Mouse (Mus musculus) limb, embryonic 14.5 days (tissue): ENCODE data around the gene Gfpt1. TPM values are rescaled to one million over a fixed set of nuclear protein-coding genes. Genes with fewer than 3 reads are reported as not detected.

ENCODE experiments used
- ATAC-seq: fragments of 200-750 bp; cut with Nextera tagmentation; 2 replicates; pipeline ENCODE4 v1.8.0; 2017; ENCODE audit warnings: low read depth, moderate number of reproducible peaks, moderate TSS enrichment; ENCODE audit not compliant: low FRiP score
- DNase-seq: peaks from one replicate; pipeline ENCODE4 v3.0.0-alpha.2; 2015; ENCODE audit warnings: low spot score
- H3K27ac ChIP-seq: fragments of 300-500 bp; sonication (generic); replicated peaks from 2 replicates; pipeline ENCODE4 v1.5.1; 2014; ENCODE audit warnings: low read depth, mild to moderate bottlenecking, low read length, moderate library complexity, mixed read lengths
- H3K27me3 ChIP-seq: fragments of 300-500 bp; sonication (generic); 2 replicates; pipeline ENCODE4 v1.6.1; 2014; ENCODE audit warnings: low read length, mixed read lengths; ENCODE audit not compliant: control insufficient read depth, insufficient read depth
- H3K36me3 ChIP-seq: fragments of 300-500 bp; sonication (generic); 2 replicates; pipeline ENCODE4 v1.6.1; 2014; ENCODE audit warnings: mild to moderate bottlenecking, low read length, moderate library complexity, mixed read lengths; ENCODE audit not compliant: control insufficient read depth, insufficient read depth
- H3K4me1 ChIP-seq: fragments of 300-500 bp; sonication (generic); 2 replicates; pipeline ENCODE4 v1.6.1; 2014; ENCODE audit warnings: antibody characterized with exemption, low read length, mixed read lengths; ENCODE audit not compliant: control insufficient read depth, insufficient read depth
- H3K4me2 ChIP-seq: fragments of 300-500 bp; sonication (generic); replicated peaks from 2 replicates; pipeline ENCODE4 v1.6.1; 2014; ENCODE audit warnings: low read depth, mild to moderate bottlenecking, low read length, moderate library complexity; ENCODE audit not compliant: severe bottlenecking
- H3K4me3 ChIP-seq: fragments of 300-500 bp; sonication (generic); replicated peaks from 2 replicates; pipeline ENCODE4 v1.5.1; 2014; ENCODE audit warnings: low read length
- H3K9ac ChIP-seq: fragments of 300-500 bp; sonication (generic); 2 replicates; pipeline ENCODE4 v1.6.1; 2014; ENCODE audit warnings: mild to moderate bottlenecking, low read depth, low read length, moderate library complexity; ENCODE audit not compliant: severe bottlenecking
- H3K9me3 ChIP-seq: fragments of 300-500 bp; sonication (generic); 2 replicates; pipeline ENCODE4 v1.6.1; 2016; ENCODE audit warnings: low read length; ENCODE audit not compliant: control insufficient read depth
- POLR2A ChIP-seq: fragments of 200-500 bp; IDR thresholded peaks from 2 replicates; pipeline ENCODE4 v1.8.0; 2012; ENCODE audit warnings: inconsistent platforms, mild to moderate bottlenecking, moderate library complexity, borderline replicate concordance; ENCODE audit not compliant: insufficient read depth, insufficient read length; ENCODE audit errors: extremely low read depth
- WGBS: fragments of 180-500 bp; shearing (Covaris S2); extraction: QIAGEN DNeasy Blood & Tissue Kit; methylation state at CpG from one replicate; pipeline ENCODE4 v1.1.7; 2014; 5-methylcytosine and 5-hydroxymethylcytosine counted together
- polyA plus RNA-seq, 2 experiments: library from polyadenylated mRNA; depleted of rRNA in 1 of 2; stranded (reverse) in 1 of 2; unstranded in 1 of 2; fragments of >200 nt; fragmentation: Nextera tagmentation in 1 of 2; extraction: Ambion mirVana in 1 of 2; gene quantifications; 2 replicates each; pipeline versions ENCODE4 v1.2.1 to v1.2.3; 2012 to 2014

The Gfpt1 gene
- polyA plus RNA-seq, 2 experiments: 21.5 to 35.8 TPM

DNA sequence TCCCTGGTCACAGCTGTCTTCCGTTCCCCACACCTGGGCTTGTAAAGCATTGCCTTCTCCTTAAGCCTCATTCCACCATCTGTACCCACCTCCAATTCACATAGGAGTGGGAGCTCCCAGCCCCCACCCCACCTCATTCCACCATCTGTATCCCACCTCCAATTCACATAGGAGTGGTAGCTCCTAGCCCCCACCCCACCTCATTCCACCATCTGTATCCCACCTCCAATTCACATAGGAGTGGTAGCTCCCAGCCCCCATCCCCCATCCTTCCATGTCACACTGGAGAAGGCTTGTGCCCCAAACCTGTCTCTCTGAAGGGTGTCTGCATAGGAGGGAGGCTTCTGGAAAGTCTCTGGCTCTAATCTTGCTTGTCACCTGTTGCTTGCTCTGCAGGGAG lies 60.7 kb downstream of the Gfpt1 start:
- Histone ChIP-seq H3K4me2 (no peak overlapping the region), H3K4me1 (peaks cover 40% of the 10 kb centered on the region), H3K4me3 (no peak overlapping the region), H3K9me3 (no peaks in the 10 kb centered on the region), H3K27me3 (no peaks in the 10 kb centered on the region), H3K9ac (no peak overlapping the region), H3K36me3 (no peaks in the 10 kb centered on the region), H3K27ac (peak overlapping the region; percentile 79; the same call in 1 of the 2 replicates)
- TF ChIP-seq POLR2A: no peak
- DNase-seq: no peak
- 33% methylated on average over 1 of the region's 1 CpGs for WGBS
- ATAC-seq: no peak

DNA sequence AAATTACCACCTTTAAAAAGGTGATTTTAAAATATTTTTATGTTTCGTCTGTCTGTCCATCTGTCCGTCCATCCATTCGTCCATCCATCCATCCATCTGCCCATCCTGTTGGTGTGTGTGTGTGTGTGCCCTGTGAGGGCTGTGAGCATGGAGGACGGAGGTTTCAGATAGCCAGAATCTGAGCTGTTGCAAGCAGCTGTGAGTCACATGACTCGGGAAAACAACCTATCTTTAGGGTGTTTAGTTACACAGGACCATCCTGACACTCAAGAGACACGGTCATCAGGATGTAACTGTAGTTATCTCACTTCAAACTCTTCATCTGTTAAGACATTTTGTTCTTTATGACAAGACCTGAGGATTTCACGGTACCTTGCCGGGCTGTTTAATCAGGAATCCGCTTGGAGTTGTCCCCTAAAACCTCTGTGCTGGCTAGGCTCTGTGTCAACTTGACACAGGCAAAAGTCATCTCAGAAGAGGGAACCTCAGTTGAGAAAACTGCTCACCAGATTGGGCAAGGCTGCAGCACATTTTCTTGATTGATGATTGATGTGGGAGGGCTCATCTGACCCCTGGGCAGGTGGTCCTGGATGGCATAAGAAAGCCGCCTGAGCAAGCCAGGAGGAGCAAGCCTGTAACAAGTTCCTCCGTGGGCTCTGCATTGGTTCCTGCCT lies 61.6 kb downstream of the Gfpt1 start, which contains the start of gene D6Ertd527e:
TSS of gene D6Ertd527e (plus strand) at position 624 of the 674 bp plus-strand sequence.
- DNase-seq (no peak), ATAC-seq (no peak)
- H3K9ac ChIP-seq: no peak within 1 kb of the TSS
- no peak within 1 kb of the TSS for H3K27ac ChIP-seq
- H3K36me3 ChIP-seq: no peaks in the 10 kb centered on the region
- H3K27me3 ChIP-seq: no peaks in the 10 kb centered on the region
- no peak for TF ChIP-seq POLR2A
- H3K4me1 ChIP-seq: peaks cover 35% of the 10 kb centered on the region
- no peak within 1 kb of the TSS for H3K4me3 ChIP-seq
- no peaks in the 10 kb centered on the region for H3K9me3 ChIP-seq
- no peak within 1 kb of the TSS for H3K4me2 ChIP-seq
- WGBS: 78% methylated on average over 11 of the region's 11 CpGs

DNA sequence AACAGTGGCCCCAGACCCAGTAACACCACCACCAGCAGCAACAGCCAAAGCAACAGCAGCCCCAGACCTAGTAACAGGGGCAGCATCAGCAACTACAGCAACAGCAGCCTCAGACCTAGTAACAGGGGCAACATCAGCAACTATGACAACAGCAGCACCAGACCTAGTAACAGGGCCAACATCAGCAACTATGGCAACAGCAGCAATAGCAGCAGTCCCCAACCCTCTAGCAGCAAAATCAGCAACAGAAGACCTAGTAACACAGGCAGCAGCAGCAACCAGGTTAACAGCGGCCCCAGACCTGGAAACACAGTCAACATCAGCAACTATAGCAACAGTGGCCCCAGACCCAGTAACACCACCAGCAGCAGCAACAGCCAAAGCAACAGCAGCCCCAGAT lies 68.8 kb downstream of the Gfpt1 start:
- Histone ChIP-seq H3K4me1 (peaks cover 10% of the 10 kb centered on the region; the same call in 1 of the 2 replicates), H3K9ac (no peak overlapping the region), H3K27me3 (no peaks in the 10 kb centered on the region), H3K4me3 (no peak overlapping the region), H3K36me3 (no peaks in the 10 kb centered on the region), H3K27ac (peak overlapping the region; percentile 43; the same call in 1 of the 2 replicates), H3K4me2 (no peak overlapping the region), H3K9me3 (no peaks in the 10 kb centered on the region)
- DNase-seq (no peak), ATAC-seq (no peak)
- 77% methylated on average over 1 of the region's 1 CpGs for WGBS
- no peak for TF ChIP-seq POLR2A

DNA sequence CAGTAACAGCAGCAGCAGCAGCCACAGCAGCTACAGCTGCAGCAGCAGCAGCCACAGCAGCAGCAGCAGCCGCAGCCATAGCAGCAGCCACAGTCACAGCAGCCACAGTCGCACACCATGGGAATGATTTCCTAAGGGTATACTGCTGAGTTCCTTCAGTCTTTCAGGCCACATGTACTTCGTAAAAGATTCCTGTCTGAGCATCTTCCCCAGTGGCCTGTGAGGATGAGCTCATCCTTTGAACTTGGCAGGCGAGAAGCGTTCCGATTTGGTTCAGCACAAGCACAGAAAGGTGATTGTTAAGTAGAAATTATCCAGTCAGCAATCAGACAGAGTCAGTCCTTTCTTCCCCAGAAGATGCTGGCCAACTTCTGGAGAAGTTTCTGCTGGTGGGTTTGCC lies 69.5 kb downstream of the Gfpt1 start:
- peaks cover 10% of the 10 kb centered on the region; the same call in 1 of the 2 replicates for H3K4me1 ChIP-seq
- no peak overlapping the region for H3K4me2 ChIP-seq
- no peaks in the 10 kb centered on the region for H3K9me3 ChIP-seq
- ATAC-seq: peak; percentile 39; the same call in 1 of the 2 replicates
- H3K9ac ChIP-seq: no peak overlapping the region
- H3K4me3 ChIP-seq: no peak overlapping the region
- WGBS: 43% methylated on average over 6 of the region's 6 CpGs
- peak; percentile 54 for DNase-seq
- H3K27ac ChIP-seq: 0 out of 2 replicates have a peak overlapping the region, but pooled peaks have one; percentile 43
- no peaks in the 10 kb centered on the region for H3K27me3 ChIP-seq
- no peaks in the 10 kb centered on the region for H3K36me3 ChIP-seq
- no peak for TF ChIP-seq POLR2A

DNA sequence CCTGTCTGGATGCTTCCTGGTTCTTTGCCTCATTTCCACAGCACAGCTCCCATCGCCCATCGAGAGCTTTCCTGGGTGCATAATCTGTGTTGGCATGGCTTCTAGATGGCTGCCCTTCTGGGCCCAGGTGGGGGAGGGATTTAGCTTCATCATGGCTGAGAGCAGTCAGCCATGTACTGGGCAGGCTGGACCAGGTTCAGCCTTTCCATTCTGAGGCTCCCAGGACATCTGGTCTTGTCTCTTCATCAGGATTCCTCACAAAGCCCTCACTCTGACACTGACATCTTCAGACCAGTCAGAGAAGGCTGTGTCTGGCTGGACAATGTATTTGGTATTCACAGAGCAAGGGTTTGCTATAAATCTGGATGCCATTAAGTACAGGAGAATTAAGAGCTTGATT lies 73.3 kb downstream of the Gfpt1 start:
- no peak for ATAC-seq
- WGBS: 76% methylated on average over 2 of the region's 2 CpGs

DNA sequence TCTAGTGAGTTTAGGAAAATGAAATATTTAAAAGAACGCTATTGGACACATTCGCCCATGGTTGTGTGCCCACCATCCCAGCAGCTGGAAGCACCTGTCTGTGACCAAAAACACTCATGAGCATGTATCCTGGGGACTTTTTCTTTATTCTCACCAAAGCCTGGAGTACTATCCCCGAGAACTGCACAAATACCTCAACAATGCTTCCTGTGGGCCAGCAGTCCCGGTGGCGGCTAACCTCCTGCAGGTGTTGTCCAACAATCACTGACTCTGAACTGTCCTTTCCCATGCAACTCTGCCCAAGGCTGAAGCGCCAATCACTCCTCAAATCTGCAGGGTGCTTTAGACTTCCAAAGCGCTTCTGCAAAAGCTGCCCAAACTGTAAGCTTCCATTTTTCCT lies 74.0 kb downstream of the Gfpt1 start:
- no peak for DNase-seq
- 76% methylated on average over 7 of the region's 7 CpGs for WGBS
- Histone ChIP-seq H3K9me3 (no peaks in the 10 kb centered on the region), H3K36me3 (no peaks in the 10 kb centered on the region), H3K9ac (no peak overlapping the region), H3K4me3 (no peak overlapping the region), H3K4me1 (peaks cover 13% of the 10 kb centered on the region; the same call in 1 of the 2 replicates), H3K4me2 (no peak overlapping the region), H3K27me3 (no peaks in the 10 kb centered on the region), H3K27ac (no peak overlapping the region)
- no peak for TF ChIP-seq POLR2A
- no peak for ATAC-seq

More for the DNA sequence above, 73.3 kb downstream of the Gfpt1 start:
- no peaks in the 10 kb centered on the region for H3K36me3 ChIP-seq
- H3K4me2 ChIP-seq: no peak overlapping the region
- H3K27ac ChIP-seq: no peak overlapping the region
- TF ChIP-seq POLR2A: no peak
- no peak overlapping the region for H3K4me3 ChIP-seq
- no peaks in the 10 kb centered on the region for H3K27me3 ChIP-seq
- no peak for DNase-seq
- H3K4me1 ChIP-seq: peaks cover 13% of the 10 kb centered on the region; the same call in 1 of the 2 replicates
- H3K9me3 ChIP-seq: no peaks in the 10 kb centered on the region
- no peak overlapping the region for H3K9ac ChIP-seq
